13 mouse cellular contexts compared by ENCODE assay signal in the genomic region with DNA sequence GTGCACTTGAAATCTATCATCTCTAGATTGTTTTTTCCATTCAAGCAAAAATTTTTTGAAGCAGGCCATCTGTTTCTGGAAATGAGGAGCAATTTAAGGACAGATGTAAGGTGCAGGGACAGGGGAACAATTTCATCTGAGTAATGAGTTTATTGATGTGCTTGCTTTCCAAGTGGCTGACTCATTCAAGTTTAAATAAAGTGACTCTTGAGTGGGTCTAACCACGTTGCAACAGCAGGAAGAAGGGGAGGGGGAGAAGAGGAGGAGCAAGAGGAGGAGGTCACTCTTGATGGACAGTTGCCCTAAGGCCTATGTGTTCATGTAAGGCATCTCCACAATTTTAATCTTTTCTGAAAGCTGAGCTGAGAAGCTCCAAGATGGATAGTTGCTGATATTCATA.
A peak's percentile ranks its signal among the peaks of the same experiment; 100 is the strongest.
DNase-seq lines count a peak whose midpoint lies in the region; ATAC-seq lines count a peak whose summit lies in the region.
"Had no signal": no experiment of that assay in that cellular context is flagged by ENCODE, and none has a peak within 500 bp of the region (broad histone marks: within the 10 kb centered on the region; RNA-seq: fewer than 3 reads in every experiment).

No protein-coding gene starts in this region.

- H3K27ac ChIP-seq in heart, embryonic 15.5 days = peak overlapping the region; percentile 77
- H3K27ac ChIP-seq in neural tube, embryonic 11.5 days (ENCODE audit: low read depth, low read length) = peak overlapping the region; percentile 92
- H3K27ac ChIP-seq in hindbrain, embryonic 14.5 days = peak overlapping the region; percentile 90
- peak overlapping the region; percentile 94 for H3K27ac ChIP-seq in neural tube, embryonic 13.5 days (replicated peaks)
- H3K27ac ChIP-seq: liver, embryonic 15.5 days had no signal

- ATAC-seq in heart, embryonic 15.5 days (replicated peaks; ENCODE audit: insufficient number of reproducible peaks, insufficient read depth, low FRiP score, low read depth) = no peak
- no peak for ATAC-seq in neural tube, embryonic 11.5 days (ENCODE audit: insufficient read depth, low FRiP score, low TSS enrichment)
- no peak for ATAC-seq in hindbrain, embryonic 14.5 days (ENCODE audit: low FRiP score)
- ATAC-seq in neural tube, embryonic 13.5 days (ENCODE audit: low read depth) = no peak
- ATAC-seq in erythroblast, adult 5-6 weeks (replicated peaks; ENCODE audit: low FRiP score, poor library complexity, severe bottlenecking) = no peak
- ATAC-seq: intestine, embryonic 16.5 days had no signal

- H3K27me3 ChIP-seq in heart, embryonic 15.5 days = no peaks in the 10 kb centered on the region
- no peaks in the 10 kb centered on the region for H3K27me3 ChIP-seq in neural tube, embryonic 11.5 days (ENCODE audit: control insufficient read depth, insufficient read depth, low read length)
- no peaks in the 10 kb centered on the region for H3K27me3 ChIP-seq in hindbrain, embryonic 14.5 days (ENCODE audit: control insufficient read depth, insufficient read depth, low read length)
- no peaks in the 10 kb centered on the region for H3K27me3 ChIP-seq in neural tube, embryonic 13.5 days
- H3K27me3 ChIP-seq: CH12.LX; liver, embryonic 15.5 days had no signal

- peaks cover 64% of the 10 kb centered on the region for H3K4me1 ChIP-seq in heart, embryonic 15.5 days (replicated peaks)
- H3K4me1 ChIP-seq in neural tube, embryonic 11.5 days (ENCODE audit: control insufficient read depth, insufficient read depth, low read length) = peaks cover 52% of the 10 kb centered on the region
- H3K4me1 ChIP-seq in hindbrain, embryonic 14.5 days (replicated peaks; ENCODE audit: control insufficient read depth, insufficient read depth, low read length) = peaks cover 87% of the 10 kb centered on the region
- H3K4me1 ChIP-seq in neural tube, embryonic 13.5 days (replicated peaks) = peaks cover 96% of the 10 kb centered on the region
- H3K4me1 ChIP-seq: liver, embryonic 15.5 days had no signal

- 0% methylated on average over 1 of the region's 1 CpGs for WGBS in heart, embryonic 15.5 days
- WGBS in neural tube, embryonic 11.5 days = 11% methylated on average over 1 of the region's 1 CpGs
- WGBS in hindbrain, embryonic 14.5 days = 5% methylated on average over 1 of the region's 1 CpGs
- 0% methylated on average over 1 of the region's 1 CpGs for WGBS in neural tube, embryonic 13.5 days

- H3K4me3 ChIP-seq in heart, embryonic 15.5 days = no peak overlapping the region
- no peak overlapping the region for H3K4me3 ChIP-seq in neural tube, embryonic 11.5 days (ENCODE audit: low read depth, low read length)
- H3K4me3 ChIP-seq in hindbrain, embryonic 14.5 days (replicated peaks; ENCODE audit: low read length) = no peak overlapping the region
- no peak overlapping the region for H3K4me3 ChIP-seq in neural tube, embryonic 13.5 days
- H3K4me3 ChIP-seq: liver, embryonic 15.5 days had no signal

- H3K9me3 ChIP-seq in heart, embryonic 15.5 days (replicated peaks) = no peaks in the 10 kb centered on the region
- H3K9me3 ChIP-seq in neural tube, embryonic 11.5 days (ENCODE audit: control insufficient read depth, low read length) = no peaks in the 10 kb centered on the region
- no peaks in the 10 kb centered on the region for H3K9me3 ChIP-seq in hindbrain, embryonic 14.5 days (ENCODE audit: control insufficient read depth, low read length)
- H3K9me3 ChIP-seq in neural tube, embryonic 13.5 days = no peaks in the 10 kb centered on the region
- H3K9me3 ChIP-seq: liver, embryonic 15.5 days had no signal

- H3K9ac ChIP-seq in heart, embryonic 15.5 days = 0 out of 2 replicates have a peak overlapping the region, but pooled peaks have one; percentile 1
- H3K9ac ChIP-seq in neural tube, embryonic 11.5 days (ENCODE audit: low read length) = no peak overlapping the region
- H3K9ac ChIP-seq in hindbrain, embryonic 14.5 days = no peak overlapping the region
- H3K9ac ChIP-seq in neural tube, embryonic 13.5 days = no peak overlapping the region
- H3K9ac ChIP-seq: liver, embryonic 15.5 days had no signal

- no peak for DNase-seq in heart, adult 8-10 months (ENCODE audit: low spot score)
- no peak for DNase-seq in neural tube, embryonic 11.5 days (ENCODE audit: low spot score)
- DNase-seq in neural tube, embryonic 10.5 days (ENCODE audit: extremely low spot score, low spot score) = no peak
- DNase-seq in hindbrain, embryonic 14.5 days (ENCODE audit: low spot score) = no peak
- no peak for DNase-seq in testis, postnatal 10 days (ENCODE audit: low spot score)
- DNase-seq: spleen, adult 18-20 months; thymus, postnatal 14 days had no signal

- peak overlapping the region; percentile 60; the same call in 1 of the 2 replicates for H3K4me2 ChIP-seq in heart, embryonic 15.5 days
- no peak overlapping the region for H3K4me2 ChIP-seq in neural tube, embryonic 11.5 days (ENCODE audit: low read depth)
- peak overlapping the region; percentile 15; the same call in 1 of the 2 replicates for H3K4me2 ChIP-seq in hindbrain, embryonic 14.5 days (replicated peaks)
- H3K4me2 ChIP-seq in neural tube, embryonic 13.5 days = peak overlapping the region; percentile 29
- H3K4me2 ChIP-seq: liver, embryonic 15.5 days had no signal

- no peaks in the 10 kb centered on the region for H3K36me3 ChIP-seq in heart, embryonic 15.5 days
- H3K36me3 ChIP-seq in neural tube, embryonic 11.5 days (ENCODE audit: control insufficient read depth, insufficient read depth, low read length) = no peaks in the 10 kb centered on the region
- H3K36me3 ChIP-seq in hindbrain, embryonic 14.5 days (replicated peaks; ENCODE audit: control insufficient read depth, insufficient read depth) = no peaks in the 10 kb centered on the region
- no peaks in the 10 kb centered on the region for H3K36me3 ChIP-seq in neural tube, embryonic 13.5 days
- H3K36me3 ChIP-seq: liver, embryonic 15.5 days had no signal
